Mouse (Mus musculus): ENCODE measurements around the gene Slfn8.
A peak's percentile ranks its signal among the peaks of the same experiment; 100 is the strongest.
"Not testable (repeated sequence)": the region's sequence is repeated elsewhere in the genome, so short reads cannot be mapped to it uniquely, and the experiment has no call there.

Slfn8 gene

DNA sequence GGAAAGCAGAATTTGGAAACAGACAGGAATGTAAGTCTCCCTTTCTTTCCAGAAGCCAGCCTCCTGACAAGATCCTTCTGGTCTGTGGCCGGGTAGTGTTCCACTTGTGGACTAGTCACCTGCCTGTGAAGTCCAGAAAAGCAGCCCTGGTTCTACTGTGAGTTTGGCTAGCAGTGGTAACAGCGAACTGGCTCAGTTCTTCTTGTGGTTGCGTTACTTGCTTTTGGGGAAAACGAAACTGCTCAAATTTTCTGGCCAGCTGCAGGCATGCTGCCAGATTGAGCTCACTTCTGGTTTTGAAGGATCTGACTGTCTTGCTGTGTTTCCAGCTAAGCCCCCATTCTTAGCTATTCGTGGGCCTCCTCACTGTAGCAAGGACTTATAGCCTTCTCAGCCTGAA lies at the start of gene Slfn8:
Slfn8 (minus strand) TSS at position 190 of the 400 bp plus-strand sequence.
- DNase-seq (ENCODE audit: low read depth in 2 of 2, low spot score in 2 of 2) = peak; percentile 22 to 49

DNA sequence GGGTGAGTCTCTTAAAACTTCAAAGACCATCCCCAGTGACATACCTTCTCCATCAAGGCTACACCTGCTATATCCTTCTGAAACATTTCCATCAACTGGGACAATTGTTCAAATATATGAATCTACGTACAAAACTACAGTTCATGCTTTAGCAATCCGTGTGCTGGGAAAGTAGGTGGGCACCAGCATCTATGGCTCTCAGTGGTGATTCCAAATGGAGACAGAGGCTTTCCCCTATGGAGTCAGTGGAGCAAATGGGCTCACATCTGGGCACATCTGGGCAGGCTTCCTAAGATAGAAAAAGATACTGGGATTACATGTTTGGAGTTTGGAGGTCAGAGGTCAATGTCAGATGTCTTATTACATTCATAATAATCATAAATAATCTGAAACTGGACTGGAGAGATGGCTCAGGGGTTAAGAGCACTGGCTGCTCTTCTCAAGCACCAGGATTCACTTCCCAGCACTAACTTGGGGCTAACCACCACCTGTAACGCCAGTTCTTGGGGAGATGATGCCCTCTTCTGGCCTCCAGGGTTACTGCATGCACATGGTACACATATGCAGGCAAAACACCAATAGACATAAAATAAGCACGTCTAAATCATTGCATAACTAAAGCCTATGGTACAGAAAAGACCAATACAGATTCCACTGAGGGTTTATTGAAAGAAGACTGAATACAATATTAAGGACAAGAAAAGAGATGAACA lies 47.5 kb upstream of the Slfn8 start:
- DNase-seq (ENCODE audit: low read depth in 2 of 2, low spot score in 2 of 2) = peak in 1 of 2 experiments; percentile 57

GRCm38 (mm10) chr11:83066640-83067531 lies 46.3 kb upstream of the Slfn8 start:
- peak; percentile 36 to 49 for DNase-seq (ENCODE audit: low read depth in 2 of 2, low spot score in 2 of 2)

GRCm38 (mm10) chr11:83065441-83066344 lies 45.1 kb upstream of the Slfn8 start:
- DNase-seq (ENCODE audit: low read depth in 2 of 2, low spot score in 2 of 2) = peak in 1 of 2 experiments; percentile 35

DNA sequence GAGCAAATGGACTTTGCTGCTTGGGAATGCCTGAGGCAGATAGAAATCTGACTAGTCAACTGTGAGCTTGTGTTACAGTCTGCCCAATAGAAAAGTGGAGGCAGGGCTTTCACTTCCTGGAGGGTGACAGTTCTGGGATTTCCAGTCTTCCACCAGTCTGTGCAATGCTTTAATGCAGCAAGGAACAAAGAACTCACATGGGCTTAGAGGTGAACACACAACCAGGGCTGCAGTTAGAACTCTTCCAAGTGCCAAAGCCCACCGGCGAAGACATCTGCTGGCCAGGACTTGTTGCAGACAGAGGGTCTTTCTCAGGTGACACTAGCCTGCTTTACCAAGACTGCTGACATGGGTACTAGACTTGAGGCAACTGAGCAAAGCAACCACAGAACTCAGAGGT lies 44.3 kb upstream of the Slfn8 start, which contains the start of gene Slfn2:
Slfn2 (plus strand) TSS at position 167 of the 400 bp plus-strand sequence.
- DNase-seq (ENCODE audit: low read depth in 2 of 2, low spot score in 2 of 2) = peak in 1 of 2 experiments; percentile 48

- DNase-seq (ENCODE audit: low read depth in 2 of 2, low spot score in 2 of 2) = no peak
Observed at GRCm38 (mm10) chr11:83063941-83064349, 43.3 kb upstream of the Slfn8 start.

DNA sequence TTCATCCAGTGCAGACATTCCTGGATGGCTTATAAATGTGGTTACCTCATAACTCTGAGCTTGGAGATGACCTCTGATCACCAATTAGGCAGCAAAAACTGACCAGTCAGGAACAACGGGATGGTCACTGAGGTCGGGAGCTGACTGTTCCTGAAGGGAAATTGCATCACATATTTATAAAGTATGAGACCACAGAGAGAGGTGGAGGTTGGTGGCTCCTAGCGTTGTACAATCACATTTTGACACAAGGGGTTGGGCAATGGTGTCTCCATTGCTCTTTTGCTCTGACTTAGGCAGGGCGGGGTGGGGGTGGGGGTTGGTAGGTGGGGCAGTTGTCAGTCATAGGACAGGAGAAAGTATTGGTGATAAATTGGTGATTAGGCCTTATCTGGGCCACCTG lies 42.5 kb upstream of the Slfn8 start:
- DNase-seq (ENCODE audit: low read depth in 2 of 2, low spot score in 2 of 2) = no peak

DNA sequence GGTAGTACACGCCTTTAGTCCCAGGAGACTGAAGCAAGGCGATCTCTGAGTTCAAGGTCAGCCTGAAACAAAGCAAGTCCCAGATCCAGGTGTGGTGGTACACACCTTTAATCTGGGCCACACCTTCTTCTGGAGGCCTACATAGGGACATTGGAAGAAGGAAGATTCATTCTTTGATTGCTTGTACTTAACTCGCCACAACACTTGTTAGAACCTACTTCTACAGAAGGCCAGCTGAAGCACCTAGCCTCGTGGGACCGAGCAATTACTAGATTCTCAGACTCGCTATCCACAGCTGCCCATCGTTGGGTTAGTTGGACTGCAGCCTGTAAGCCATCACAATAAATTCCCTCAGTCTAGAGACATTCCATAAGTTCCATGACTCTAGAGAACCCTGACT lies 41.2 kb upstream of the Slfn8 start:
- no peak for DNase-seq (ENCODE audit: low read depth in 2 of 2, low spot score in 2 of 2)

DNA sequence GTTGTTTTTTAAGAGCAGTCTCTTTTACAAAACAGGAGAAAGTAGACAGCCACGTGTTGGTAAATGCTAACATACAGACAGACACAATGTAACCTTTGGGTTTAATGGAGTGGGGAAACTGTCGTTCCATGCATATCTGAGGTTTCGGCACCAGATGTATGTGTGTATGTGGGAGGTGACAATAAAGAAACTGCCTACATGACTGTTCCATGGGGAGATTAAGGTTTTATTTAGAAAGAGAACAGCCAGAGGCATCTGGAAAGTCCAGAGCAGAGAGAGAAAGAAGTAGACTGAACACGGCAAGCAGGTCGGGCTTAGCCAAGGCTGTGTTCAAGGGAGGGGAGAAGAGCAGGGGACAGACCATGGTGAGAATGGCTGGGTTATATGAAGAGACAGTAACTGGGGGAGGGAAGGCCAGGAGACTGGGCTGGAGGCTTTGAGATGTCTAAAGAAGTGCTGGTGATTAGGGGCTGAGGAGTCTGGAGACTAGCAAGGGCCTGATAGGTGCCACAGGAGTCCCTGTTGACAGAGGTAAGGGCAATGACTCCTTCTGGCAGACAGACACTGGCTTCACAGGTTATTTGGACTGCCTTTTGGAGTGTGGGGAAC lies 39.9 kb upstream of the Slfn8 start:
- no peak for DNase-seq (ENCODE audit: low read depth in 2 of 2, low spot score in 2 of 2)

DNA sequence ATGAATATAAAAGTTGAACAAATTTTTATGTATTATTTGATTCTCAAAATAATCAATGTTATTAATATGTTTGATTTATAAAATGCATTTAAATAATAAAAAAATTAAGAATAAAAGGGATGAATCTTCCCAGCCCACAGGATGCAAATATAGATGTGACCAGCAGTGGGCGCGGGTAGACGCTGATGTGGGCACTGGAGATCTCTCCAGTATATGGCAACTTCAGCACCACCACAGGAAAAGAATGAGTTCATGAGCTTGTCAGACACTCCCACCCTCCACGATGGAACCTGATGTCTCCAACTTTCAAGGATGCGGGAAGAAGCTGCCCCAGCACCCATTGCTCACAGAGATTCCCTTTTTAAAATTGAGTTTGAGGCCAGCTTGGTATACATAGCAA lies 37.3 kb upstream of the Slfn8 start:
- peak; percentile 68 to 74 for DNase-seq (ENCODE audit: low read depth in 2 of 2, low spot score in 2 of 2)

- DNase-seq (ENCODE audit: low read depth in 2 of 2, low spot score in 2 of 2) = no peak
Observed at GRCm38 (mm10) chr11:83045642-83046041, 25.0 kb upstream of the Slfn8 start.

DNA sequence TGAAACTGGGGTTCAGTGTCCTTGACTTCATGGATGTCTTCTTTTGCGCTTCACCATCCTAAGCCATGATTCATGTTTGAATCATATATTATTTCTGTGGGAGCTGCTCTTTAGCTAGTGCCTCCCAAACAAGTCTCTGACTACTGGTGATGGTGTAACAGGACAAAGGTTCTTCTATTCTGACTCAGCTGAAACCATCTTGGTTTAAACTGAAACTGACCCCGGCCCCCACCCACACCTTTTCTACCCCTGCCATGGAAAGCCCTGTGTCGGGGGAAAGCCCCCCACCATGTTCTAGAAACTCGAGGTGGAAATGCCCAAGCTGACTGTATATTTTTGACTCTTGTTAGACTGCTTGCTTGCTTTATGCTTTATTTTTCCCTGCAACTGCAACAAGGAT lies 23.3 kb upstream of the Slfn8 start:
- DNase-seq (ENCODE audit: low read depth in 2 of 2, low spot score in 2 of 2) = no peak

DNA sequence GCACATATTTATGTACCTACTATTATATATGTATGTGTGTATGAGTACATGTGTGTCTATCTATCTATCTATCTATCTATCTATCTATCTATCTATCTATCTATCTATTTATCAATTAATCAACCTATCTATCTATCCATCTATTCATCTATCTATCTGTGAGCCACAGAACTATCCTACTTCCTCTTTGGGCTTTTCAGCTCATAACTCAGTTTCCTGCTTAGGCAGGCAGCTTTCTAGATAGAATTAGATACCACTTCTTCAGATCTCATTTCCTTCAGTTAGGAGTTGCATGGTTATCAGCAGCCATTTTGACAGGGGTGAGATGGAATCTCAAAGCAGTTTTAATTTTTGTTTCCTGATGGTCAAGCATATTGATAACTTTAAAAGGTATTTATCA lies 20.4 kb upstream of the Slfn8 start:
- DNase-seq (ENCODE audit: low read depth in 2 of 2, low spot score in 2 of 2) = no peak

- peak; percentile 72 to 74 for DNase-seq (ENCODE audit: low read depth in 2 of 2, low spot score in 2 of 2)
Observed at GRCm38 (mm10) chr11:83040325-83040724, 19.7 kb upstream of the Slfn8 start.

- no peak for DNase-seq (ENCODE audit: low read depth in 2 of 2, low spot score in 2 of 2)
Observed at GRCm38 (mm10) chr11:83039796-83040195, 19.2 kb upstream of the Slfn8 start.

- DNase-seq (ENCODE audit: low read depth in 2 of 2, low spot score in 2 of 2) = no peak
Observed at GRCm38 (mm10) chr11:83039156-83039555, 18.5 kb upstream of the Slfn8 start.

GRCm38 (mm10) chr11:83038686-83039085 lies 18.1 kb upstream of the Slfn8 start:
- DNase-seq (ENCODE audit: low read depth in 2 of 2, low spot score in 2 of 2) = not testable (repeated sequence)

DNA sequence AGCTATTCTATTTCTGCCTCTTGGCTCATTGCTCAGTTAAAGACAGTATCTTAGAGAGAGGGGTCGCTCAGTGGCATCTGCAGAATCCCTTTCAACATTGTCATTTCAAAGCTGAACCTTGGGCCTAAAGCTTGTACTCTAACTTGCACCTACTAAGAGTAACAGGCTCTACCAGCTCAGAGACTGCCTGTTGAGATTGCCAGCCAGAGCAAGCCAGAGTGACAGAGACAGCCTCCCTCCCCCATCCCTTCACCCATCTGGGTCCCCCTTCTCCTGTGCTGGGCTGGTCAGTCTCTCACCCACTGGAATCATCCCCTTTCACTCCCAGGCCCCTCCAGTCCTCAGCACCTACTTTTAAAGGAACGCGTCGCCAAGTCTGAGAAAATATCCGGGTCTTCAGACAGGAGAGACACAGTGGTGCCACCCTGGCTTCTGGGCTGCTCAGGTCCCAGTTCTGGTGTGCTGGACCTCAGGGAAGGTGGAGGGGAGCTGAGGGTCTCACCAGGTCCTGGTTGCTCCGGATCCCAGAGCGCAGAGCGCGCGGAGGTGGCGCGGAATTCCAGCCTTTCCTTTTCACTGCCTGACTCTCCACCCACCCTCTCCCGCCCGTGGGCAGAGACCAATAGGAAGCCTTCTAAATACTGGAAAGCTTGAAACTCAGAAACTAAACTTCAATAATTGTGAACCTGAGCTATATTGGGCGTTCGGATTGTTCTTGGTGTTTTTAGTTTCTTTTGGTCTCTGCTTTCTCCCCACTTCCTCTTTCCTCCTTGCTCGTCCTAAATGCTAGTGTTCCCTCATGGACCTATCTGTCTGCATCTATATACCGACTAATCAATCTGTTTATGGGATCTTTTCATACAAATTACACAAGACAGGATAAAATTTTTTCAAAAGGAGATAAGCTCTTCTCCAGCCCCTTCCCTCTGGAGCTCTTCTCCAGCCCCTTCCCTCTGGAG lies 770 bp downstream of the Slfn8 start:
- not testable (repeated sequence) for DNase-seq (ENCODE audit: low read depth in 2 of 2, low spot score in 2 of 2)

DNA sequence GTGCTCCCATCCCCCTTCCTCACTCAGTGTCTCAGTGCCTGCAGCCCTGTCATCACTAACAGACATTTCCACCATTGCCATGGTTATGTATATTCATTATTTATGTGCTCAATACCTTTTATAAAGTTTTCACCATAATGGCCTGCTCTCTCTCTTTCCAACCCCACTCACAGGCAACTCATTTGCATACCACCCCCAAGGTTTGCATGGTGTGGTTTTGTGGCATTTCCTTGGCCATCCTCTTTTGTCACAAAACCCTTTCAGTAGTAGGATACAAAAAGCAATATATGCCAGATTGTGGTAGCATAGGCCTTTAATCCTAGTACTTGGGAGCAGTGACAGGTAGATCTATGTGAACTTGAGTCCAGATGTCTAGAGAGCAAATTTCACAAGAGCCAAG lies 4.5 kb downstream of the Slfn8 start:
- DNase-seq (ENCODE audit: low read depth in 2 of 2, low spot score in 2 of 2) = no peak

- no peak for DNase-seq (ENCODE audit: low read depth in 2 of 2, low spot score in 2 of 2)
Observed at GRCm38 (mm10) chr11:83013356-83013755, 7.3 kb downstream of the Slfn8 start.
